Mouse (Mus musculus) stomach, embryonic 16.5 days (tissue): ENCODE measurements around the gene Cd52. TPM values are rescaled to one million over a fixed set of nuclear protein-coding genes. Genes with fewer than 3 reads are reported as not detected.
A peak's percentile ranks its signal among the peaks of the same experiment; 100 is the strongest.

Source experiments
- ATAC-seq: fragments of 200-750 bp; cut with Nextera tagmentation; 2 replicates; pipeline ENCODE4 v1.8.0; 2017; ENCODE audit warnings: moderate number of reproducible peaks, moderate TSS enrichment; ENCODE audit not compliant: insufficient read depth, low FRiP score
- H3K27ac ChIP-seq: fragments of 300-500 bp; sonication (generic); 2 replicates; pipeline ENCODE4 v1.5.1; 2014; ENCODE audit warnings: low read length
- H3K27me3 ChIP-seq: fragments of 300-500 bp; sonication (generic); 2 replicates; pipeline ENCODE4 v1.6.1; 2014; ENCODE audit warnings: low read length, control low read depth, mixed read lengths; ENCODE audit not compliant: control insufficient read depth, insufficient read depth
- H3K36me3 ChIP-seq: fragments of 300-500 bp; sonication (generic); 2 replicates; pipeline ENCODE4 v1.6.1; 2014; ENCODE audit warnings: low read length; ENCODE audit not compliant: control insufficient read depth, insufficient read depth
- H3K4me1 ChIP-seq: fragments of 300-500 bp; sonication (generic); 2 replicates; pipeline ENCODE4 v1.6.1; 2014; ENCODE audit warnings: low read length, control low read depth, mixed read lengths; ENCODE audit not compliant: control insufficient read depth, insufficient read depth
- H3K4me2 ChIP-seq: fragments of 300-500 bp; sonication (generic); 2 replicates; pipeline ENCODE4 v1.6.1; 2014; ENCODE audit warnings: low read depth, low read length, mixed read lengths
- H3K4me3 ChIP-seq: fragments of 300-500 bp; sonication (generic); replicated peaks from 2 replicates; pipeline ENCODE4 v1.5.1; 2014; ENCODE audit warnings: mild to moderate bottlenecking, low read length
- H3K9ac ChIP-seq: fragments of 300-500 bp; sonication (generic); 2 replicates; pipeline ENCODE4 v1.6.1; 2014; ENCODE audit warnings: low read length
- H3K9me3 ChIP-seq: fragments of 300-500 bp; sonication (generic); replicated peaks from 2 replicates; pipeline ENCODE4 v1.6.1; 2016; ENCODE audit warnings: low read length, control low read depth; ENCODE audit not compliant: control insufficient read depth
- WGBS: fragments of 180-500 bp; shearing (Covaris S2); extraction: QIAGEN DNeasy Blood & Tissue Kit; methylation state at CpG from one replicate; pipeline ENCODE4 v1.1.7; 2014; 5-methylcytosine and 5-hydroxymethylcytosine counted together
- polyA plus RNA-seq: library from polyadenylated mRNA; unstranded; fragments of >200 nt; fragmentation: Nextera tagmentation; extraction: Ambion mirVana; gene quantifications from 2 replicates; pipeline ENCODE4 v1.2.1, GENCODE M21; 2015

Gene Cd52
- polyA plus RNA-seq, 1 experiment from 2014 or later, result 44.2 TPM

GRCm38 (mm10) chr4:134058166-134058715 is 36.6 kb downstream of the Cd52 start:
- H3K9me3 ChIP-seq, result no peaks in the 10 kb centered on the region
- WGBS, result 30% methylated on average over 14 of the region's 14 CpGs

GRCm38 (mm10) chr4:134053538-134053937 is 41.3 kb downstream of the Cd52 start, which contains the start of gene Zfp683:
Zfp683 (plus strand) TSS chr4:134053838.
- no peak within 1 kb of the TSS for H3K9ac ChIP-seq

More at GRCm38 (mm10) chr4:134058166-134058715, 36.6 kb downstream of the Cd52 start:
- Histone ChIP-seq H3K27ac (no peak overlapping the region), H3K9ac (no peak overlapping the region), H3K27me3 (no peaks in the 10 kb centered on the region), H3K4me3 (peak overlapping the region; percentile 13; the same call in 1 of the 2 replicates), H3K4me2 (no peak overlapping the region), H3K4me1 (peaks cover 5% of the 10 kb centered on the region; the same call in 1 of the 2 replicates), H3K36me3 (no peaks in the 10 kb centered on the region)
- ATAC-seq, result no peak

DNA sequence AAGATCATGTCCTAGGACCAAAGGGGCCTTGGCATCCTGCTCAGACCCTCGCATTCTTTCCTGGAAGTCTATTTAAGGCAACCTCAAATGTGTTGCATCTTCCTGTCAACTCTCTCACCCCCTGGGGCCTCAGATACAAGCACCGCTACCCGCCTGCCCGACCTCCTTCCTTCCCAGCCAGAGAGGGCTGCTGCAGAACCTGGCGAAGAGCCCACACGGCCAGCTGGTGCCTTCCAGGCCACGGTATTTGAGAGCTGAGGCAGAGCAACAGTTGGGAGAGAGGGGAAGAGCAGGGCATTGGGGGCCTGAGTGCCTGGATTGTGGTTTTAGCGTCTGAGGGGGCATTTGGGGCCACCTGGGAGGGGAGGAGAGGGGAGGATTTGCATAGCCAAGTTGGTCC is 42.3 kb downstream of the Cd52 start:
- Histone ChIP-seq H3K27ac (no peak overlapping the region), H3K9me3 (no peaks in the 10 kb centered on the region), H3K4me3 (no peak overlapping the region), H3K27me3 (no peaks in the 10 kb centered on the region), H3K4me1 (peaks cover 4% of the 10 kb centered on the region; the same call in 1 of the 2 replicates), H3K36me3 (no peaks in the 10 kb centered on the region), H3K4me2 (no peak overlapping the region), H3K9ac (no peak overlapping the region)
- no peak for ATAC-seq
- WGBS, result 19% methylated on average over 8 of the region's 8 CpGs

More at GRCm38 (mm10) chr4:134053538-134053937, 41.3 kb downstream of the Cd52 start, which contains the start of gene Zfp683:
- Histone ChIP-seq H3K4me2 (no peak within 1 kb of the TSS), H3K36me3 (no peaks in the 10 kb centered on the region), H3K4me3 (no peak within 1 kb of the TSS), H3K27me3 (no peaks in the 10 kb centered on the region), H3K27ac (no peak within 1 kb of the TSS), H3K4me1 (peaks cover 4% of the 10 kb centered on the region; the same call in 1 of the 2 replicates), H3K9me3 (no peaks in the 10 kb centered on the region)
- no peak for ATAC-seq
- 82% methylated on average over 3 of the region's 3 CpGs for WGBS

DNA sequence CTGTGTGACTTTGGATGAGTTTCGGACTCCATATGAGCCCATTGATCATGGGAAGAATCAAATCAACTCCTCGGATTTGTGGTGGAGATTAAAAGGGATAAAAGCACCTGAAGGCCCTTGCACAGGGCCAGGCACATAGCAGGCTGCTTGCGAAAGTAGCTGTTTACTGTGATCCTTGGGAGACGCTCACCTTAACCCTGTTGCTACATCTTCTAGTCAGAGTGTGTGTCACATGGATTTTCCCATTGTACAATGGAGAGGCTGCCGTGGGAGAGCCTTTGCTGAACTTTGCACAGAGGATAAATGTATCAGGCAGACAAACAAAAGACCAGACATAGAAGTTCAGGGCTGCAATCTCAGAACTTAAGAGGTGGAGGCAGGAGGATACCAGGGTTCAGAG is 43.0 kb downstream of the Cd52 start:
- no peaks in the 10 kb centered on the region for H3K36me3 ChIP-seq
- H3K27ac ChIP-seq, result no peak overlapping the region
- H3K9me3 ChIP-seq, result no peaks in the 10 kb centered on the region
- WGBS, result 76% methylated on average over 5 of the region's 5 CpGs
- peaks cover 4% of the 10 kb centered on the region; the same call in 1 of the 2 replicates for H3K4me1 ChIP-seq
- no peak overlapping the region for H3K4me3 ChIP-seq
- no peak overlapping the region for H3K9ac ChIP-seq
- no peaks in the 10 kb centered on the region for H3K27me3 ChIP-seq
- H3K4me2 ChIP-seq, result no peak overlapping the region
- ATAC-seq, result no peak

DNA sequence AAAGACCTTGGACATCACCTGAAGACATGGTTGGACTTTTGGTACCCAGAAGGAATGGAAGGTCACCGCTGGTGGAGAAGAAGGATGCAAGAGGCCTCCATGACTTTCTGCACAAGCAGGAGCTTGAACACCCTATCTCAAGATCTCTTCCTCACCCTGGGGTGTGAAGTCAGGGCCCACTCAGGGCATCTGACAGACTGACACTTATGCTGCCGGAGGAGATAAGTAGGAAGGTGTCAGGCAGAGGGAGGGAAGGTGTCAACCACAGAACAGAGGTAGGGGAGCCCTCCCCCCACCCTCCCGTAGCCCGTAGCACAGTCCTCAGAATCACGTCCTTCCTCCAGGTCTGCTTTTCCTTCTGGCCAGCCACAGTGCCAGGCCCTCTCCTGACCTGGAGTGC is 47.2 kb downstream of the Cd52 start:
- H3K36me3 ChIP-seq, result no peaks in the 10 kb centered on the region
- no peak overlapping the region for H3K4me2 ChIP-seq
- ATAC-seq, result no peak
- no peak overlapping the region for H3K4me3 ChIP-seq
- H3K9me3 ChIP-seq, result no peaks in the 10 kb centered on the region
- peaks cover under 1% of the 10 kb centered on the region; the same call in 1 of the 2 replicates for H3K4me1 ChIP-seq
- 52% methylated on average over 5 of the region's 5 CpGs for WGBS
- H3K9ac ChIP-seq, result no peak overlapping the region
- H3K27ac ChIP-seq, result no peak overlapping the region
- H3K27me3 ChIP-seq, result no peaks in the 10 kb centered on the region

DNA sequence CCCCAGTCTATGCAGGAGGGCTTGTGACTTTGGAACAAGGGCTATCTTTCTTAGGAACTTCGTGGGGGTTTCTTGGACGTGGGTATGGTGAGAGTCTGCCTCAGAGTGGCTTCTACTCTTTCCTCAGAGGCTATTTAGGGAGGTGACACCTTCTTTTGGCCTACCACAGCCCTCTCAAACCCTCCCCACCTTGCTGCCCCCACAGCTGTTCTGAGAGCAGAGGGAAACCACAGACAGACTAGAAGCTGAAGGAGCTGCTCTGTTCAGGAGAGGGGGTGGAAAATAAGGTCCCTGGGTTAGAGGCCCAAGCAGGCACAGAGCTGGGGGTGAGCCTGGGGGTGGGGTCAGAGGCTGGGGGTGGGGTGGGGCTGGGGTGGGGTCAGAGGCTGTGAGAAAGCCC is 51.8 kb downstream of the Cd52 start:
- no peaks in the 10 kb centered on the region for H3K36me3 ChIP-seq
- H3K9ac ChIP-seq, result no peak overlapping the region
- H3K4me3 ChIP-seq, result no peak overlapping the region
- H3K27ac ChIP-seq, result no peak overlapping the region
- H3K4me1 ChIP-seq, result peaks cover 3% of the 10 kb centered on the region; the same call in 1 of the 2 replicates
- H3K27me3 ChIP-seq, result no peaks in the 10 kb centered on the region
- no peak overlapping the region for H3K4me2 ChIP-seq
- WGBS, result 56% methylated on average over 2 of the region's 2 CpGs
- H3K9me3 ChIP-seq, result no peaks in the 10 kb centered on the region
- ATAC-seq, result no peak

DNA sequence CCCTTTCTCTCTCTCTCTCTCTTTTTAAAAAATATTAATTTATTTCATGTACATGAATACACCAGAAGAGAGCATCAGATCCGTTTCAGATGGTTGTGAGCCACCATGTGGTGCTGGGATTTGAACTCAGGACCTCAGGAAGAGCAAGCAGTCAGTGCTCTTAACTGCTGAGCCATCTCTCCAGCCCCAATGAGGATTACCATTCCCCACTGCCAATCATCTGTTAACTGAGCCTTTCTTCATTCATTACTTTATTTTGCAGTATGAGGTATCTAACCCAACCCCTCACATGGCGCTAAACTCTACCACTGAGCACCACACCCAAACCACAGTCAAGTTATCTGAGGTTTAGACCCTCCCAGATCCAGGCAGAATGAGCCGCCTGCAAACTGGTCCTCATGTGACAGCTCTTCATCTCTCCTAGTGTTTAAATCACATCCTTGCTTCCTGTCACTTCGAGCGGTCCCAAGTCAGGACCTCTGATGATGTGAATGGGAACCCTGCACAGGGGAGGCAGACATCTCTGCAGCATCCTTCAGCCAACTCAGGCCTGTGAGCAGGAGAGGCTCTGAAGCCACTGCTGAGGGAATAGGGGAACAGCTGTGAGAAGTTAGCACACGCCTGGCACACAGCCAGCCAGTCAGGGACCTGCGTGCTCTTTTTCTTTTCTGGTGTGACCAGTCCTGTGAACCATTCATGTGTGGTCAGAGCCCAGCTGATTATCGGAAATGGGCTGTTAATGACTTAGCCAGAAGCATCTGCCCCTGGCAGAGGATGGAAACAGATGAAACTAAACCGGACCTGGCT is 53.4 kb downstream of the Cd52 start:
- peak; percentile 58; the same call in 1 of the 2 replicates for ATAC-seq
- no peaks in the 10 kb centered on the region for H3K27me3 ChIP-seq
- no peak overlapping the region for H3K4me3 ChIP-seq
- WGBS, result 42% methylated on average over 9 of the region's 9 CpGs
- H3K9ac ChIP-seq, result peak overlapping the region; percentile 31; the same call in 1 of the 2 replicates
- H3K27ac ChIP-seq, result no peak overlapping the region
- no peaks in the 10 kb centered on the region for H3K9me3 ChIP-seq
- no peaks in the 10 kb centered on the region for H3K36me3 ChIP-seq
- peaks cover 3% of the 10 kb centered on the region; the same call in 1 of the 2 replicates for H3K4me1 ChIP-seq
- H3K4me2 ChIP-seq, result no peak overlapping the region

DNA sequence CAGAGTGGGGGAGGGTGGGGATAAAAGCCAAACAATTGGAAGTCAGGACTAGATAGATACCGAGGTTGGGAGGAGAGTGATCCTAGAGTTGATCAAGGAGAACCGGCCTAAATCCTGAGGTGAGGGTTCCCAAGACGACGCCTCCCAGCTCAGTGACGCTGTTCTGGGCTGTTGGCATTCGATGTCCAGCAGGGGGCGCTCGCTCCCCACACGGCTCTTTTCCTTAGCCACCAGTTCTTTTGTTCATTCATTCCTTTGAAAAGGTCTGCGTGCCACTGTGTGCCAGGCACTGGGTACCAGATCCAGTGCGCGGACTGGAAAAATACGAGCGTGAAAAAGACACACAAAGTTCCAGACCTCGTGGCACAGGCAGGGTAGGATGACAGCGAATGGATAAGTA is 58.9 kb downstream of the Cd52 start:
- 3% methylated on average over 16 of the region's 16 CpGs for WGBS
- ATAC-seq, result no peak; the same call in 1 of the 2 replicates

More for the DNA sequence above, 58.9 kb downstream of the Cd52 start:
- Histone ChIP-seq H3K4me1 (no peaks in the 10 kb centered on the region), H3K9me3 (no peaks in the 10 kb centered on the region), H3K27me3 (no peaks in the 10 kb centered on the region), H3K36me3 (no peaks in the 10 kb centered on the region), H3K4me3 (no peak overlapping the region), H3K27ac (no peak overlapping the region), H3K4me2 (no peak overlapping the region), H3K9ac (no peak overlapping the region)
